Mouse (Mus musculus) kidney, adult 18-20 months (tissue): ENCODE results near the gene Hsh2d.

Experiments used
- DNase-seq: peaks from one replicate; pipeline ENCODE4 v3.0.0; 2021

Gene Hsh2d

GRCm38 (mm10) chr8:72192065-72192464 is 2.6 kb downstream of the Hsh2d start:
- DNase-seq = no peak

- no peak for DNase-seq
Observed at GRCm38 (mm10) chr8:72197997-72198396, 8.6 kb downstream of the Hsh2d start.

GRCm38 (mm10) chr8:72208582-72208981 is 19.1 kb downstream of the Hsh2d start:
- no peak for DNase-seq

- no peak for DNase-seq
Observed at GRCm38 (mm10) chr8:72210222-72210621, 20.8 kb downstream of the Hsh2d start.

- DNase-seq = no peak
Observed at GRCm38 (mm10) chr8:72210710-72211109, 21.3 kb downstream of the Hsh2d start.

GRCm38 (mm10) chr8:72211846-72212245 is 22.4 kb downstream of the Hsh2d start:
- no peak for DNase-seq

- no peak for DNase-seq
Observed at GRCm38 (mm10) chr8:72212751-72213150, 23.3 kb downstream of the Hsh2d start, which contains the start of gene Cib3. Gene Cib3, minus strand, starts transcription at chr8:72212837.

- DNase-seq = no peak
Observed at GRCm38 (mm10) chr8:72213536-72213935, 24.1 kb downstream of the Hsh2d start, which contains the start of gene Gm11034. Gene Gm11034, minus strand, starts transcription at chr8:72213636.

GRCm38 (mm10) chr8:72215060-72215459 is 25.6 kb downstream of the Hsh2d start:
- DNase-seq = peak; percentile 64

- no peak for DNase-seq
Observed at GRCm38 (mm10) chr8:72215871-72216270, 26.4 kb downstream of the Hsh2d start.

- DNase-seq = no peak
Observed at GRCm38 (mm10) chr8:72218781-72219540, 29.5 kb downstream of the Hsh2d start.

- peak; percentile 88 for DNase-seq
Observed at GRCm38 (mm10) chr8:72219541-72220363, 30.3 kb downstream of the Hsh2d start, which contains the start of gene Fam32a. Gene Fam32a, plus strand, starts transcription at chr8:72219730.

- no peak for DNase-seq
Observed at GRCm38 (mm10) chr8:72220758-72221157, 31.3 kb downstream of the Hsh2d start.

- no peak for DNase-seq
Observed at GRCm38 (mm10) chr8:72222656-72223055, 33.2 kb downstream of the Hsh2d start.

GRCm38 (mm10) chr8:72239499-72240402 is 50.3 kb downstream of the Hsh2d start, which contains the start of gene Ap1m1:
Gene Ap1m1, plus strand, starts transcription at chr8:72240018.
- peak; percentile 97 for DNase-seq

GRCm38 (mm10) chr8:72240403-72240763 is 50.9 kb downstream of the Hsh2d start:
- DNase-seq = no peak

GRCm38 (mm10) chr8:72240951-72241350 is 51.5 kb downstream of the Hsh2d start:
- no peak for DNase-seq

- no peak for DNase-seq
Observed at GRCm38 (mm10) chr8:72242226-72242625, 52.8 kb downstream of the Hsh2d start.

GRCm38 (mm10) chr8:72244610-72245009 is 55.2 kb downstream of the Hsh2d start:
- no peak for DNase-seq
